Mouse (Mus musculus): ENCODE measurements around the gene Dnm3.

DNA sequence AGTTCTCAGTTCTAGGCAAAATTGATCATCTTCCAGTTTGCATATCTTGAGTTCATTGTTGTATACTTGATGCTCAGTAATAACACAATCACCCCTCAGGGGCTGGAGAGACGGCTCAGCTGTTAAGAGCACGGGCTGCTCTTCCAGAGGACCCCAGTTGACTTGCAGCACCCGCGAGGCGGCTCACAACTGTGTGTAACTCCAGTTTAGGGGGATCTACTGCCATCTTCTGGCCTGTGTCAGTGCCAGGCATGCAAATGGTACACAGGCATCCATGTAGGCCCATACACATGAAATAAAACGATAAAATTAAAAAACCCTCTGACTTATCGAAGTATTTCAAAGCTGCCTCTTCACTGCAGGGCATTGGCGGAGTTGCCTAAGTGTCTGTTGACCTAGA is 385.4 kb downstream of the Dnm3 start:
- no peak for TF ChIP-seq CTCF (IDR thresholded peaks at IDR 0.05; ENCODE audit: extremely low read depth, insufficient read length, insufficient replicate concordance, low read depth, low read length)
- no peak for TF ChIP-seq POLR2A (IDR thresholded peaks at IDR 0.05; ENCODE audit: low read depth, low read length)

Data from small intestine, adult 2 months (tissue).